Mouse (Mus musculus) midbrain, embryonic 16.5 days (tissue): ENCODE data around the gene H2-Q1. TPM values are rescaled to one million over a fixed set of nuclear protein-coding genes. Genes with fewer than 3 reads are reported as not detected.

ENCODE experiments used
- ATAC-seq: fragments of 200-750 bp; cut with Nextera tagmentation; 2 replicates; pipeline ENCODE4 v1.8.0; 2017; ENCODE audit warnings: moderate TSS enrichment
- H3K27ac ChIP-seq: fragments of 300-500 bp; sonication (generic); 2 replicates; pipeline ENCODE4 v1.5.1; 2014; ENCODE audit warnings: mild to moderate bottlenecking, low read length, mixed read lengths
- H3K27me3 ChIP-seq: fragments of 300-500 bp; sonication (generic); 2 replicates; pipeline ENCODE4 v1.6.1; 2014; ENCODE audit warnings: low read depth, low read length, mixed read lengths; ENCODE audit not compliant: control insufficient read depth, insufficient read depth
- H3K36me3 ChIP-seq: fragments of 300-500 bp; sonication (generic); 2 replicates; pipeline ENCODE4 v1.6.1; 2014; ENCODE audit warnings: mild to moderate bottlenecking, low read length, moderate library complexity, mixed read lengths; ENCODE audit not compliant: control insufficient read depth, insufficient read depth
- H3K4me1 ChIP-seq: fragments of 300-500 bp; sonication (generic); 2 replicates; pipeline ENCODE4 v1.6.1; 2014; ENCODE audit warnings: mild to moderate bottlenecking, low read length, mixed read lengths; ENCODE audit not compliant: control insufficient read depth, insufficient read depth
- H3K4me2 ChIP-seq: fragments of 300-500 bp; sonication (generic); 2 replicates; pipeline ENCODE4 v1.6.1; 2014; ENCODE audit warnings: mild to moderate bottlenecking, low read length, mixed read lengths
- H3K4me3 ChIP-seq: fragments of 300-500 bp; sonication (generic); 2 replicates; pipeline ENCODE4 v1.5.1; 2014; ENCODE audit warnings: low read depth, mild to moderate bottlenecking, low read length, moderate library complexity, mixed read lengths
- H3K9ac ChIP-seq: fragments of 300-500 bp; sonication (generic); 2 replicates; pipeline ENCODE4 v1.6.1; 2014; ENCODE audit warnings: low read depth, low read length, mixed read lengths
- H3K9me3 ChIP-seq: fragments of 300-500 bp; sonication (generic); replicated peaks from 2 replicates; pipeline ENCODE4 v1.6.1; 2014; ENCODE audit warnings: mild to moderate bottlenecking, low read length, mixed read lengths; ENCODE audit not compliant: control insufficient read depth, poor library complexity, severe bottlenecking
- WGBS: fragments of 180-500 bp; shearing (Covaris S2); extraction: QIAGEN DNeasy Blood & Tissue Kit; methylation state at CpG from one replicate; pipeline ENCODE4 v1.1.7; 2014; 5-methylcytosine and 5-hydroxymethylcytosine counted together
- polyA plus RNA-seq: library from polyadenylated mRNA; unstranded; fragments of >200 nt; fragmentation: Nextera tagmentation; extraction: Ambion mirVana; gene quantifications from 2 replicates; pipeline ENCODE4 v1.2.1, GENCODE M21; 2015

Gene H2-Q1
- 0.38 and 0.52 TPM in 2 replicates for polyA plus RNA-seq

DNA sequence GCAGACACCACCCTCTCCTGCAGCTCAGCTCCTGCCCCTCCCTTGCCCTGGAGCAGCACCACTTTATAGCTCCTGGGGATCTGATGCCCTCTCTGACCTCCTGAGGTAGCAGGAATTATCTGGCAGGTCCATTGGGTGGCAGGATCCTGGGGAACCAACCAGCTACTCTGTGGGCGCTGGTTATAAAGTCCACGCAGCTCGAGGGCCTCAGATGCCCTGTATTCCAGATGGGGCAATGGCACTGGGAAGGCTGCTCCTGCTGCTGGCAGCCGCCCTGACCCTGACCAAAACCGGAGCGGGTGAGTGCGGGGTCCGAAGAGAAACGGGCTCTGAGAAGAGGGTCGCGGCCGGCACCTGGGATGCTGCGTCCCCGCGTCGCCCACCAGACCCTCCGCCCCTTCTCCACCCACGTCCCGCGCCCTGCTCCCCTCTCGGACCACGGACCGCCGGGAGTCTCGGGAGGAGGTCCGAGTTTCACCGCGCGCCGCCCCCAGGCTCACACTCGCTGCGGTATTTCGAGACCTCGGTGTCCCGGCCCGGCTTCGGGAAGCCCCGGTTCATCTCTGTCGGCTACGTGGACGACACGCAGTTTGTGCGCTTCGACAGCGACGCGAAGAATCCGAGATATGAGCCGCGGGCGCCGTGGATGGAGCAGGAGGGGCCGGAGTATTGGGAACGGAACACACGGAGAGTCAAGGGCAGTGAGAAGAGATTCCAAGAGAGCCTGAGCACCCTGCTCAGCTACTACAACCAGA, at the start of gene H2-Q1:
Gene H2-Q1, plus strand, starts transcription at position 79 of the 755 bp plus-strand sequence.
- H3K36me3 ChIP-seq = no peaks in the 10 kb centered on the region
- H3K9ac ChIP-seq = peak within 1 kb of the TSS; percentile 15; the same call in 1 of the 2 replicates
- peak within 1 kb of the TSS; percentile 21 for H3K4me3 ChIP-seq
- H3K4me1 ChIP-seq = peaks cover 5% of the 10 kb centered on the region; the same call in 1 of the 2 replicates
- H3K27me3 ChIP-seq = peaks cover 15% of the 10 kb centered on the region
- ATAC-seq = no peak
- H3K27ac ChIP-seq = no peak within 1 kb of the TSS
- 1% methylated on average over 52 of the region's 55 CpGs for WGBS
- peak within 1 kb of the TSS; percentile 60 for H3K4me2 ChIP-seq
- no peaks in the 10 kb centered on the region for H3K9me3 ChIP-seq

DNA sequence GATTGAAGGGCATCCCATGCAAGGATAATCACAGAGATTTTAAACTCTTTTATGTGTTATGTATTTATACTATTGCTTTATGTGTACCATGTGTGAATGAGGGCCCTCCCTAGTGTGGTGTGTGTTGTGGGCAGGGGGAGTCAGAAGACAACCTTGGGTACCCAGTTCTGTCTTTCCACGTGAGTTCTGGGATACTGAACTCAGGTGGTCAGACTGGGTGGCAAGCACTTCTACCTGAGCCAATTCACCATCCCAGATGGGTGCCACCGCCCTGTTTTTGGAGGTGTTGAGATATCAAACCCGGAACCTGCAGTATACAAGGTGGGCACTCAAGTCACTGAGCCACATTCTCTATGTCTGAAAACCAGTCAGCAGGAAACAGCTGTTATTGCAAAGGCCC, 48.0 kb upstream of the H2-Q1 start:
- H3K9me3 ChIP-seq = 0 out of 2 replicates have a peak, but pooled peaks cover 2% of the 10 kb centered on the region
- ATAC-seq = no peak

DNA sequence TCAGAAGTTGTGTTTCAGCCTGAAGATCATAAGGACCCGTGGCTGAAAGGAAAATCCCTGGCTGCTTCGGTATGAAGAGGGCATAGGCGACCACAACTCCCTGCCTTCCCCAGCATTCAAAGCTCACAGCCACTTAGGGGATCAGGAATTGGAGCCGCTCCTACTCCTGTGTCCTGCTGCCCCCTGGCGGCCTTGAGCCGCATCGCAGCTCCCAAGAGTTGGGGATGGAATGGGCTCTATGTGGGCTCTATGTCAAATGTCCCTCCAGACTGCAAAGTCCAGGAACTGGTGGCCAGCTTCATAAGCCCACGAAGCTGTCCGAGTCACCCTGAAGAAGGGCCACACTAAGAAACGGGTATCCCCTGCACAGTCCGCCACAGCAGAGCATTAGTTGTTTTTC, 45.4 kb upstream of the H2-Q1 start:
- Histone ChIP-seq H3K9me3 (0 out of 2 replicates have a peak, but pooled peaks cover 2% of the 10 kb centered on the region), H3K9ac (no peak overlapping the region), H3K4me3 (no peak overlapping the region), H3K27ac (no peak overlapping the region), H3K36me3 (no peaks in the 10 kb centered on the region), H3K4me1 (0 out of 2 replicates have a peak, but pooled peaks cover 3% of the 10 kb centered on the region), H3K4me2 (no peak overlapping the region), H3K27me3 (no peaks in the 10 kb centered on the region; the same call in 1 of the 2 replicates)
- ATAC-seq = 0 out of 2 replicates have a peak, but pooled peaks have one; percentile 42
- WGBS = 5% methylated on average over 11 of the region's 11 CpGs

More for the DNA sequence above, 48.0 kb upstream of the H2-Q1 start:
- Histone ChIP-seq H3K4me2 (no peak overlapping the region), H3K4me1 (peaks cover 3% of the 10 kb centered on the region; the same call in 1 of the 2 replicates), H3K4me3 (no peak overlapping the region), H3K27ac (no peak overlapping the region), H3K27me3 (no peaks in the 10 kb centered on the region; the same call in 1 of the 2 replicates), H3K9ac (no peak overlapping the region), H3K36me3 (no peaks in the 10 kb centered on the region)
- WGBS = 71% methylated on average over 3 of the region's 3 CpGs

DNA sequence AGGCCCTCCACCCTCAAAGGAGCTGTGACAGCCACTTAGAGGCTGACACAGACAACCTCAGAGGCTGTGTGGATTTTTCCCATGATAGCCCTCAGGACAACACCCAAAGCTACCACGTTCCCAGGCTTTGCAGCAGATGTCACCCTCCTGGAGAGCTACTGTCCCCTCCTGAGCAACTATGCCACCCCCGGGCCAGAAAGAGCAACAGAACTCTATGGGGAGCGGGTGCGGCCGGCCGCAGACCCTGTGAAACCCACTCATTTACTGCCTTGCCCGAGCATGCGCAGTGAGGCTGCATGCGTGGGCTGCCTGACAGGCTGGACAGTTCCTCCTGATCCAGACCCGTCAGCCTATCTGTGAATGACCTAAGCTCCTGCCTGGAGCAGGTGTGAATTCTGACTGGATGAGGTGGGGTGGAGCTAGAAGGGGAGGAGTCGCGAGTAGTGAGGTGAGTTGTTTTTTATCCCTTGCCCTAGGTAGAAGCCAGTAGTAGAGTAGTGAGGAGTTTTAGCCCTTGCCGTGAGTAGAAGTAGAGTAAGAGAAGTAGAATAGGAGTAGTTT, 43.8 kb upstream of the H2-Q1 start:
- 26% methylated on average over 13 of the region's 13 CpGs for WGBS
- Histone ChIP-seq H3K4me1 (0 out of 2 replicates have a peak, but pooled peaks cover 3% of the 10 kb centered on the region), H3K27ac (no peak overlapping the region), H3K4me2 (peak overlapping the region; percentile 44), H3K36me3 (no peaks in the 10 kb centered on the region), H3K9ac (peak overlapping the region; percentile 53; the same call in 1 of the 2 replicates), H3K4me3 (peak overlapping the region; percentile 16), H3K9me3 (0 out of 2 replicates have a peak, but pooled peaks cover 2% of the 10 kb centered on the region), H3K27me3 (no peaks in the 10 kb centered on the region; the same call in 1 of the 2 replicates)
- no peak for ATAC-seq

DNA sequence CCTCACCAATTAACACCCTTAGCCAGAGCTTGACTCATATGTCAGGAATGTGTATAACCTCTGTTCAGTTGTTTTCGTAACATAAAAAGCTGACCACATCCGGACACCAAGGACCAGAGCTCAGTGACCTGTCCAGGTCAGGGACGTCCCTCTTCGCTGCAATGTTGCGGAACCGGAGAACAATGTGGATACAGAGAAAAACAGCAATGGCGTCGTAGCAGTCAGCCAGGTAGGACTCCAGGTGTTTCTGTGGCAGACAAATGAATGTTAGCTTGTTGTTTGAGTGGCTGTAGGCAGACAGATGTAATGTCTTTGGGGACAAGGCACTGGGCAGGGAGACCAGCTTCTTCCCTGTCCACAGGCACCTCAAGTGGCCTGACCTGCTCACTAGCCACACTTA, 42.2 kb upstream of the H2-Q1 start:
- no peak for ATAC-seq

DNA sequence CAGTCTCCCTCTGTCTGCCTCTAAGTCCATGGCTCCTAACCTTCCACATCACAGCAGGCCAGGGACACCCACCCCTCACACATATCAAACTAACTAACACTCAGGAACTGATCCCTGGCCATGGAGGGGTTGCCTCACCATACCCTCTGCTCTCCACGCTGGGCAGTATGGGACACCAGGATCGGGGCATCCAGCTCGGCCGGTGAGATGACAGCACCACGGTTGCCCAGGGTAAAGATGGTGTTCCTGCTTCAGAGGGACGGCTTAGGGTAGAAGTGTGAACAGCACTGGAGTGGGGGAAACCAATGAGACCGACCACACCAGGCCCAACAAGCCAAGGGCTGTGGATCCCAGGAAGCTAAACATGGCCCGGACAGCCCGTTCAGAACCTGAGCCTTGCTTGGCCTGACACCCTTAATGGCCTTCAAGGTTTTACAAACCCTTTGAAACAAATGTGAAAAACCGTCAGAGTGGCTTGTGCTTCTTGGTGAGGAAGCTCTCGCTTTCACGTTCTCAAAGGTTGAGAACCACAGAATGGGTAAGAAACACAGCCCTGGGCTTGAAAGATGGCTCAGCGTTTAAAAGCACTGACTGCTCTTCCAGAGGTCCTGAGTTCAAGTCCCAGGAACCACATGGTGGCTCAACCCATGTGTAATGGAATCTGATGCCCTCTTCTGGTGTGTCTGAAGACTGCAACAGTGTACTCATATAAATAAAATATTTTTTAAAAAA, 41.1 kb upstream of the H2-Q1 start:
- H3K4me2 ChIP-seq = no peak overlapping the region
- no peak overlapping the region for H3K4me3 ChIP-seq
- no peak for ATAC-seq
- no peaks in the 10 kb centered on the region for H3K9me3 ChIP-seq
- H3K36me3 ChIP-seq = no peaks in the 10 kb centered on the region
- H3K27me3 ChIP-seq = no peaks in the 10 kb centered on the region; the same call in 1 of the 2 replicates
- no peak overlapping the region for H3K9ac ChIP-seq
- 0 out of 2 replicates have a peak, but pooled peaks cover 3% of the 10 kb centered on the region for H3K4me1 ChIP-seq
- WGBS = 88% methylated on average over 13 of the region's 13 CpGs
- no peak overlapping the region for H3K27ac ChIP-seq

More for the DNA sequence above, 42.2 kb upstream of the H2-Q1 start:
- H3K27me3 ChIP-seq = no peaks in the 10 kb centered on the region; the same call in 1 of the 2 replicates
- H3K4me1 ChIP-seq = 0 out of 2 replicates have a peak, but pooled peaks cover 3% of the 10 kb centered on the region
- H3K4me2 ChIP-seq = no peak overlapping the region
- WGBS = 86% methylated on average over 8 of the region's 8 CpGs
- no peak overlapping the region for H3K9ac ChIP-seq
- no peak overlapping the region for H3K4me3 ChIP-seq
- no peak overlapping the region for H3K27ac ChIP-seq
- H3K36me3 ChIP-seq = no peaks in the 10 kb centered on the region
- H3K9me3 ChIP-seq = no peaks in the 10 kb centered on the region

DNA sequence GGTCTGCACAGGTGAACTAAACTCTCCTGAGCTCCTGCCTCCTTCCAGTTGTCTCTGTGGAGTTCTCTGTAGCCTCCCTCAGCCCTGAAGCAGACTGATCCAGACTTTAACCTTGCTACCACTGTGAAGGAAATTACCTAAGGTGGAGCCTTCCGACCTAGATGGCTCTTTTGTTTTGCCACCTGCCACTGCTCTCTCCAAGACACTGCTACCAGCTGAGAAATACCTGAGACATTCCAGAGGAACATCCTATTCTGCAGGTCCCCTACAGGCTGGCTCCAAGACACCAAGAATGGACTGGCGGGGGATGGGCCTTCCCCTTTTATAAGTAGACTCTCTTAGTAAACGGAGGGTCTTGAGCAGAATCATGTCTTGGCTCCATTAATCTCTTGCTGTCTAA, 39.9 kb upstream of the H2-Q1 start:
- Histone ChIP-seq H3K27ac (no peak overlapping the region), H3K9ac (no peak overlapping the region), H3K4me2 (no peak overlapping the region), H3K4me1 (0 out of 2 replicates have a peak, but pooled peaks cover 3% of the 10 kb centered on the region), H3K27me3 (no peaks in the 10 kb centered on the region; the same call in 1 of the 2 replicates), H3K4me3 (no peak overlapping the region), H3K36me3 (no peaks in the 10 kb centered on the region), H3K9me3 (no peaks in the 10 kb centered on the region)
- 75% methylated on average over 3 of the region's 3 CpGs for WGBS
- ATAC-seq = no peak

DNA sequence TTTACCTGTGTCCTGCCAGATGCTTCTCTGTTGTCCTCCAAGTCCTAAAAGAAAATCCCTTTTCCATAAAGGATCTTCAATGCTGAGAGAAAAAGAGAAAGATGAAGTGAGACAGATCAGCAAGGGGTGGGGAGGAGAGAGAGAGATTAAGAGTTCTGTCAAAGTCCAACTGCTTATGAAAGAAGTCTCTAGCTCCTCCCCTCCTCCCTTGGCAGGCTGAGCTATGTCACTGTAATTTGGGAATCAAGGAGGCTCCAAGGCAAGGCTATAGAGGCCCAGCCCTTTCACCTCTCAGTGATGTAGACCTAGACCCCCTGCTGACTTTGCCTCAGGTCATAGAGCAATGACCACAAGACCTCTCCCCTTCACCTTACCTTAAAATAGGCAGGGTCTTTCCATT, 34.8 kb upstream of the H2-Q1 start:
- no peaks in the 10 kb centered on the region for H3K9me3 ChIP-seq
- H3K4me1 ChIP-seq = no peaks in the 10 kb centered on the region
- H3K27ac ChIP-seq = no peak overlapping the region
- no peaks in the 10 kb centered on the region for H3K36me3 ChIP-seq
- no peak for ATAC-seq
- H3K27me3 ChIP-seq = no peaks in the 10 kb centered on the region
- no peak overlapping the region for H3K9ac ChIP-seq
- no peak overlapping the region for H3K4me3 ChIP-seq
- H3K4me2 ChIP-seq = no peak overlapping the region
